Mouse (Mus musculus) ES-E14 (cell line): ENCODE data around the gene Akap9. TPM values are rescaled to one million over a fixed set of nuclear protein-coding genes. Genes with fewer than 3 reads are reported as not detected.

Experiments
- DNase-seq: peaks from one replicate; pipeline ENCODE4 v3.0.0-alpha.2; 2013; ENCODE audit warnings: low read depth, low spot score
- H3K27ac ChIP-seq: 2 replicates; pipeline ENCODE4 v1.5.1; 2012; ENCODE audit warnings: low read depth, mild to moderate bottlenecking, low read length, moderate library complexity, mixed read lengths; ENCODE audit not compliant: poor library complexity, insufficient read depth, severe bottlenecking
- H3K36me3 ChIP-seq: 2 replicates; pipeline ENCODE4 v1.6.1; 2012; ENCODE audit warnings: mild to moderate bottlenecking, low read length, moderate library complexity, mixed read lengths; ENCODE audit not compliant: control insufficient read depth, poor library complexity, insufficient read depth, severe bottlenecking
- H3K4me1 ChIP-seq, 2 experiments: fragments of 150-350 bp in 1 of 2; sonication (generic) in 1 of 2; 2 replicates each; pipeline ENCODE4 v1.6.1; 2012; ENCODE audit warnings: low read length in 2 of 2, mild to moderate bottlenecking in 1 of 2, mixed read lengths in 1 of 2; ENCODE audit not compliant: control insufficient read depth in 2 of 2, insufficient read depth in 2 of 2, poor library complexity in 1 of 2
- H3K4me3 ChIP-seq, 2 experiments: fragments of 150-350 bp in 1 of 2; sonication (generic) in 1 of 2; 2 replicates each; pipeline ENCODE4 v1.5.1; 2012; ENCODE audit warnings: low read length in 2 of 2, low read depth in 1 of 2, mild to moderate bottlenecking in 1 of 2, mixed read lengths in 1 of 2; ENCODE audit not compliant: insufficient read depth in 1 of 2, poor library complexity in 1 of 2, severe bottlenecking in 1 of 2
- H3K9ac ChIP-seq: 2 replicates; pipeline ENCODE4 v1.6.1; 2012; ENCODE audit warnings: low read depth, mild to moderate bottlenecking, low read length, mixed read lengths; ENCODE audit not compliant: poor library complexity, insufficient read depth, severe bottlenecking
- H3K9me3 ChIP-seq: fragments of 150-350 bp; sonication (generic); 2 replicates; pipeline ENCODE4 v1.6.1; 2012; ENCODE audit warnings: low read depth, mild to moderate bottlenecking, low read length; ENCODE audit not compliant: control insufficient read depth, insufficient read depth
- CHD2 ChIP-seq: IDR thresholded peaks from 2 replicates; pipeline ENCODE4 v1.6.1; 2014; ENCODE audit warnings: mild to moderate bottlenecking, low read depth, low read length, inconsistent platforms
- HCFC1 ChIP-seq: IDR thresholded peaks from 2 replicates; pipeline ENCODE4 v1.6.1; 2012; ENCODE audit warnings: low read length, inconsistent platforms, borderline replicate concordance; ENCODE audit not compliant: insufficient read depth
- MAFK ChIP-seq: IDR thresholded peaks from 2 replicates; pipeline ENCODE4 v1.6.1; 2014; ENCODE audit warnings: mild to moderate bottlenecking, low read depth, low read length, inconsistent platforms; ENCODE audit not compliant: insufficient read depth
- ZC3H11A ChIP-seq: IDR thresholded peaks from 2 replicates; pipeline ENCODE4 v1.6.1; 2012; ENCODE audit warnings: low read depth, mild to moderate bottlenecking, inconsistent platforms, low read length, borderline replicate concordance
- ZNF384 ChIP-seq: IDR thresholded peaks from 2 replicates; pipeline ENCODE4 v1.6.1; 2012; ENCODE audit warnings: low read depth, low read length, inconsistent platforms
- in situ Hi-C, 2 experiments: fragments of 600-800 bp; cut with MboI; formaldehyde crosslinking; loops; one replicate each; pipeline ENCODE4 v1.15.1; 2025; ENCODE audit warnings: low sequenced_read_pairs in 2 of 2, inconsistent platforms in 1 of 2; ENCODE audit not compliant: unreplicated experiment in 2 of 2
- total RNA-seq: library from RNA; depleted of rRNA; stranded (reverse); fragments of 300-350 nt; gene quantifications from 2 replicates; pipeline ENCODE4 v1.2.3, GENCODE M21; 2012

Gene Akap9
- total RNA-seq, 1 experiment: 33.3 TPM

GRCm38 (mm10) chr5:3954541-3954940, 26.7 kb downstream of the Akap9 start:
- TF ChIP-seq HCFC1 (no peak), ZNF384 (no peak), MAFK (no peak), ZC3H11A (no peak), CHD2 (no peak)

GRCm38 (mm10) chr5:3961286-3961685, 33.4 kb downstream of the Akap9 start:
- Histone ChIP-seq H3K36me3 (peaks cover 3% of the 10 kb centered on the region), H3K9ac (no peak overlapping the region), H3K4me3 (no peak overlapping the region), H3K9me3 (no peaks in the 10 kb centered on the region), H3K4me1 (no peaks in the 10 kb centered on the region), H3K27ac (no peak overlapping the region)
- in situ Hi-C loops: no loop called here
- TF ChIP-seq MAFK: no peak
- TF ChIP-seq HCFC1: no peak
- no peak for TF ChIP-seq ZNF384
- no peak for TF ChIP-seq CHD2
- TF ChIP-seq ZC3H11A: no peak
- no peak for DNase-seq

More at GRCm38 (mm10) chr5:3954541-3954940, 26.7 kb downstream of the Akap9 start:
- in situ Hi-C loops: no loop called here
- no peaks in the 10 kb centered on the region for H3K9me3 ChIP-seq
- no peak overlapping the region for H3K4me3 ChIP-seq
- H3K27ac ChIP-seq: no peak overlapping the region
- no peak overlapping the region for H3K9ac ChIP-seq
- no peak for DNase-seq
- peaks cover 3% of the 10 kb centered on the region; the same call in 1 of the 2 replicates for H3K36me3 ChIP-seq
- no peaks in the 10 kb centered on the region for H3K4me1 ChIP-seq

DNA sequence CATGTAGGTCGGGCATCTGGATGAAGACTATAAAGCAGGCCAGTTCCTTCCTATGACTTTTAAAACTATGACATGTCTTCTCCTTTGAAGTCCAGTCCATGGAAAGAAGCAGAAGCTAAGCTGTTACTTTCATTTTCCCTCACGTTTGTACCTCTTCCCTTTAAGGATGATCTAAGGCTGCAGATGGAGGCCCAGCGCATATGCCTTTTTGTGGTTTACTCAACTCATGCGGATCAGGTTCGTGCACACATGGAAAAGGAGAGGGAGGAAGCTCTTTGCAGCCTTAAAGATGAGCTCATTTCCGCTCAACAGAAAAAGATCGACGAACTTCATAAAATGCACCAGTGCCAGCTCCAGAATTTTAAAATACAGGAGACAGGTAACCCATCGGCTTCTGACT, 40.6 kb downstream of the Akap9 start:
- H3K27ac ChIP-seq: no peak overlapping the region
- peaks cover 7% of the 10 kb centered on the region for H3K36me3 ChIP-seq
- H3K9me3 ChIP-seq: no peaks in the 10 kb centered on the region
- DNase-seq: no peak
- H3K4me3 ChIP-seq: no peak overlapping the region
- H3K4me1 ChIP-seq: no peaks in the 10 kb centered on the region
- no peak overlapping the region for H3K9ac ChIP-seq
- in situ Hi-C loops: no loop called here
- no peak for TF ChIP-seq ZC3H11A
- no peak for TF ChIP-seq MAFK
- no peak for TF ChIP-seq CHD2
- no peak for TF ChIP-seq ZNF384

GRCm38 (mm10) chr5:3969114-3969513, 41.3 kb downstream of the Akap9 start:
- in situ Hi-C loops: no loop called here
- no peak for DNase-seq
- H3K36me3 ChIP-seq: peaks cover 6% of the 10 kb centered on the region
- H3K9me3 ChIP-seq: no peaks in the 10 kb centered on the region
- H3K4me1 ChIP-seq: no peaks in the 10 kb centered on the region
- H3K27ac ChIP-seq: no peak overlapping the region
- H3K4me3 ChIP-seq: no peak overlapping the region
- no peak overlapping the region for H3K9ac ChIP-seq
- TF ChIP-seq ZNF384 (no peak), CHD2 (no peak), HCFC1 (no peak), MAFK (no peak), ZC3H11A (no peak)

DNA sequence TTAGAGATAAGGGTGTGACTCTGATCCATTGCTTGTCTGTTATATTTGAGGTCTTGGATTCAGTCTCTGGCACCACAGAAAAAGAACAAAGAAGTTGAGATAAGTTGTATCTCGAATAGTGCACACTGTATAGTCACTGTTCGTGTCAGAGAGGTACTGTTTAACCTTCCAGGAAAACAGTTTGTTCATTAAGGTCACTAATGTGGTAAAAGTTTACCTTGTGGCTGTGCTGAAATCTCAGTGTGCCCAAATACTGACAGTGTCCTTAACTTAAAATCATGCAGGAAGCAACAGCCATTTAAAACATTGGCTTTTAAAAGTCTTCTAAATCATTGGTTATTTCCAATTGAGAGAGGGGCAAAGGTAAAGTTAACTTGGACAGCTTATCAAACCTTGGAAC, 43.1 kb downstream of the Akap9 start:
- peaks cover 6% of the 10 kb centered on the region for H3K36me3 ChIP-seq
- TF ChIP-seq MAFK (no peak), ZNF384 (no peak), CHD2 (no peak), ZC3H11A (no peak), HCFC1 (no peak)
- in situ Hi-C loops: no loop called here

More for the DNA sequence above, 43.1 kb downstream of the Akap9 start:
- Histone ChIP-seq H3K9ac (no peak overlapping the region), H3K4me1 (no peaks in the 10 kb centered on the region), H3K4me3 (no peak overlapping the region), H3K27ac (no peak overlapping the region), H3K9me3 (no peaks in the 10 kb centered on the region)
- no peak for DNase-seq
